Mouse (Mus musculus): ENCODE data around the gene Gm28051. TPM values are rescaled to one million over a fixed set of nuclear protein-coding genes. Genes with fewer than 3 reads are reported as not detected.

Gene Gm28051
- polyA plus RNA-seq, 1 experiment from 2014 or later = not detected

- Histone ChIP-seq H3K27me3 (ENCODE audit: insufficient read depth, low read length) (no peaks in the 10 kb centered on the region), H3K4me1 (ENCODE audit: insufficient read depth) (peaks cover 7% of the 10 kb centered on the region), H3K27ac (ENCODE audit: low read depth) (peak overlapping the region; percentile 54; the same call in 1 of the 2 replicates), H3K36me3 (ENCODE audit: insufficient read depth) (no peaks in the 10 kb centered on the region), H3K9ac (peak overlapping the region; percentile 18; the same call in 1 of the 2 replicates), H3K9me3 (ENCODE audit: low read depth, low read length) (no peaks in the 10 kb centered on the region), H3K4me2 (peak overlapping the region; percentile 95), H3K4me3 (ENCODE audit: low read depth, low read length) (peak overlapping the region; percentile 74)
- ATAC-seq (ENCODE audit: insufficient read depth) = no peak
- TF ChIP-seq CTCF (IDR thresholded peaks at IDR 0.05; ENCODE audit: low read depth) = peak; percentile 70
- peak; percentile 95 for DNase-seq
- WGBS = 6% methylated on average over 15 of the region's 15 CpGs
Measured at GRCm38 (mm10) chr12:102702356-102703110, 55.0 kb downstream of the Gm28051 start.

- H3K9me3 ChIP-seq (ENCODE audit: low read depth, low read length) = no peaks in the 10 kb centered on the region
- no peaks in the 10 kb centered on the region for H3K36me3 ChIP-seq (ENCODE audit: insufficient read depth)
- ATAC-seq (ENCODE audit: insufficient read depth) = no peak
- no peak for DNase-seq
- H3K27me3 ChIP-seq (ENCODE audit: insufficient read depth, low read length) = no peaks in the 10 kb centered on the region
- no peak overlapping the region for H3K27ac ChIP-seq (ENCODE audit: low read depth)
- TF ChIP-seq CTCF (IDR thresholded peaks at IDR 0.05; ENCODE audit: low read depth) = no peak
- no peak overlapping the region for H3K9ac ChIP-seq
- no peak overlapping the region for H3K4me2 ChIP-seq
- no peak overlapping the region for H3K4me3 ChIP-seq (ENCODE audit: low read depth, low read length)
- peaks cover 7% of the 10 kb centered on the region for H3K4me1 ChIP-seq (ENCODE audit: insufficient read depth)
- WGBS = 80% methylated on average over 5 of the region's 5 CpGs
Measured at GRCm38 (mm10) chr12:102701691-102702207, 55.8 kb downstream of the Gm28051 start.

GRCm38 (mm10) chr12:102700453-102700852, 57.1 kb downstream of the Gm28051 start:
- ATAC-seq (ENCODE audit: insufficient read depth) = no peak

GRCm38 (mm10) chr12:102699156-102699555, 58.4 kb downstream of the Gm28051 start:
- 12% methylated on average over 1 of the region's 1 CpGs for WGBS
- no peak overlapping the region for H3K27ac ChIP-seq (ENCODE audit: low read depth)
- DNase-seq (no peak), ATAC-seq (ENCODE audit: insufficient read depth) (no peak)
- H3K9ac ChIP-seq = no peak overlapping the region
- H3K27me3 ChIP-seq (ENCODE audit: insufficient read depth, low read length) = no peaks in the 10 kb centered on the region
- H3K36me3 ChIP-seq (ENCODE audit: insufficient read depth) = no peaks in the 10 kb centered on the region
- H3K4me2 ChIP-seq = no peak overlapping the region
- no peaks in the 10 kb centered on the region for H3K9me3 ChIP-seq (ENCODE audit: low read depth, low read length)
- H3K4me1 ChIP-seq (ENCODE audit: insufficient read depth) = peaks cover 4% of the 10 kb centered on the region
- no peak overlapping the region for H3K4me3 ChIP-seq (ENCODE audit: low read depth, low read length)
- TF ChIP-seq CTCF (IDR thresholded peaks at IDR 0.05; ENCODE audit: low read depth) = no peak

More at GRCm38 (mm10) chr12:102700453-102700852, 57.1 kb downstream of the Gm28051 start:
- DNase-seq = no peak
- 51% methylated on average over 12 of the region's 12 CpGs for WGBS
- Histone ChIP-seq H3K9me3 (ENCODE audit: low read depth, low read length) (no peaks in the 10 kb centered on the region), H3K36me3 (ENCODE audit: insufficient read depth) (no peaks in the 10 kb centered on the region), H3K9ac (no peak overlapping the region), H3K4me1 (ENCODE audit: insufficient read depth) (peaks cover 5% of the 10 kb centered on the region), H3K4me3 (ENCODE audit: low read depth, low read length) (no peak overlapping the region), H3K4me2 (no peak overlapping the region), H3K27ac (ENCODE audit: low read depth) (no peak overlapping the region), H3K27me3 (ENCODE audit: insufficient read depth, low read length) (no peaks in the 10 kb centered on the region)
- no peak for TF ChIP-seq CTCF (IDR thresholded peaks at IDR 0.05; ENCODE audit: low read depth)

GRCm38 (mm10) chr12:102698089-102698684, 59.4 kb downstream of the Gm28051 start:
- Histone ChIP-seq H3K27ac (ENCODE audit: low read depth) (no peak overlapping the region), H3K9ac (no peak overlapping the region), H3K9me3 (ENCODE audit: low read depth, low read length) (no peaks in the 10 kb centered on the region), H3K27me3 (ENCODE audit: insufficient read depth, low read length) (no peaks in the 10 kb centered on the region), H3K4me1 (ENCODE audit: insufficient read depth) (no peaks in the 10 kb centered on the region), H3K36me3 (ENCODE audit: insufficient read depth) (no peaks in the 10 kb centered on the region), H3K4me3 (ENCODE audit: low read depth, low read length) (no peak overlapping the region), H3K4me2 (no peak overlapping the region)
- no peak for TF ChIP-seq CTCF (IDR thresholded peaks at IDR 0.05; ENCODE audit: low read depth)
- no peak for ATAC-seq (ENCODE audit: insufficient read depth)
- DNase-seq = no peak
- WGBS = 60% methylated on average over 1 of the region's 1 CpGs

GRCm38 (mm10) chr12:102697381-102697780, 60.2 kb downstream of the Gm28051 start:
- TF ChIP-seq CTCF (IDR thresholded peaks at IDR 0.05; ENCODE audit: low read depth) = no peak
- no peak for DNase-seq
- Histone ChIP-seq H3K4me3 (ENCODE audit: low read depth, low read length) (no peak overlapping the region), H3K9ac (no peak overlapping the region), H3K27me3 (ENCODE audit: insufficient read depth, low read length) (no peaks in the 10 kb centered on the region), H3K4me1 (ENCODE audit: insufficient read depth) (no peaks in the 10 kb centered on the region), H3K27ac (ENCODE audit: low read depth) (no peak overlapping the region), H3K9me3 (ENCODE audit: low read depth, low read length) (no peaks in the 10 kb centered on the region), H3K4me2 (no peak overlapping the region), H3K36me3 (ENCODE audit: insufficient read depth) (no peaks in the 10 kb centered on the region)
- WGBS = 59% methylated on average over 7 of the region's 7 CpGs
- ATAC-seq (ENCODE audit: insufficient read depth) = no peak

- WGBS = 70% methylated on average over 14 of the region's 14 CpGs
Measured at GRCm38 (mm10) chr12:102696635-102697354, 60.8 kb downstream of the Gm28051 start.

More at GRCm38 (mm10) chr12:102696635-102697354, 60.8 kb downstream of the Gm28051 start:
- Histone ChIP-seq H3K4me2 (no peak overlapping the region), H3K4me1 (ENCODE audit: insufficient read depth) (no peaks in the 10 kb centered on the region), H3K27ac (ENCODE audit: low read depth) (no peak overlapping the region), H3K9ac (no peak overlapping the region), H3K4me3 (ENCODE audit: low read depth, low read length) (no peak overlapping the region), H3K27me3 (ENCODE audit: insufficient read depth, low read length) (no peaks in the 10 kb centered on the region), H3K9me3 (ENCODE audit: low read depth, low read length) (no peaks in the 10 kb centered on the region), H3K36me3 (ENCODE audit: insufficient read depth) (no peaks in the 10 kb centered on the region)
- TF ChIP-seq CTCF (IDR thresholded peaks at IDR 0.05; ENCODE audit: low read depth) = no peak
- no peak for ATAC-seq (ENCODE audit: insufficient read depth)
- no peak for DNase-seq
